In genomic region chr17:8130849-8131248, GRCm38 (mm10) we compare ENCODE assay signal across 18 mouse cellular contexts. TPM values are rescaled to one million over a fixed set of nuclear protein-coding genes. Genes with fewer than 3 reads are reported as not detected.
"Had no signal": no experiment of that assay in that cellular context is flagged by ENCODE, and none has a peak within 500 bp of the region (broad histone marks: within the 10 kb centered on the region; RNA-seq: fewer than 3 reads in every experiment).

No protein-coding gene starts in this region.

RNA-seq across cellular contexts. Expression of gene Gm49673, which starts 16.7 kb away (rescaled TPM):
- total RNA-seq: heart, adult 2 months; heart, adult 8-10 months; heart, postnatal 10 days; heart, postnatal 25 days; heart, postnatal 36 days; hematopoietic stem cell, adult 5-6 weeks had no signal
- polyA plus RNA-seq: heart, adult 2 months; heart, embryonic 11.5 days; heart, embryonic 12.5 days; heart, embryonic 13.5 days; heart, embryonic 14.5 days; heart, embryonic 16.5 days; heart, postnatal 0 days; hindbrain, embryonic 10.5 days; hindbrain, embryonic 12.5 days; hindbrain, embryonic 13.5 days; intestine, embryonic 16.5 days; intestine, postnatal 0 days; large intestine, adult 2 months had no signal
